Mouse (Mus musculus): ENCODE measurements around the gene Kctd11. TPM values are rescaled to one million over a fixed set of nuclear protein-coding genes. Genes with fewer than 3 reads are reported as not detected.

Gene Kctd11
- total RNA-seq, 1 experiment, result 5.4 TPM

GRCm38 (mm10) chr11:69878399-69878798 is 2.8 kb downstream of the Kctd11 start:
- H3K36me3 ChIP-seq (ENCODE audit: control insufficient read depth, insufficient read depth, low read length, poor library complexity, severe bottlenecking), result no peaks in the 10 kb centered on the region
- no peak for DNase-seq (ENCODE audit: low read depth, low spot score)
- in situ Hi-C loops (cut with MboI; ENCODE audit: low sequenced_read_pairs in 2 of 2, unreplicated experiment in 2 of 2), result loop anchor here in 1 of 2 experiments (10.0 kb wide), 1 partner anchor 74 kb away; the partner anchor contains the start of genes Fgf11 and Tmem102
- peaks cover 4 to 27% of the 10 kb centered on the region in 2 experiments; a peak in 3 of 4 replicates for H3K4me1 ChIP-seq (ENCODE audit: control insufficient read depth in 2 of 2, insufficient read depth in 2 of 2, low read length in 2 of 2, poor library complexity in 1 of 2)
- H3K9me3 ChIP-seq (ENCODE audit: control insufficient read depth, insufficient read depth, low read depth, low read length), result no peaks in the 10 kb centered on the region
- TF ChIP-seq MAFK (IDR thresholded peaks at IDR 0.05; ENCODE audit: insufficient read depth, low read depth, low read length) (no peak), ZNF384 (IDR thresholded peaks at IDR 0.05; ENCODE audit: low read depth, low read length) (no peak), CHD2 (IDR thresholded peaks at IDR 0.05; ENCODE audit: low read depth, low read length) (no peak), HCFC1 (IDR thresholded peaks at IDR 0.05; ENCODE audit: borderline replicate concordance, insufficient read depth, low read length) (no peak), ZC3H11A (IDR thresholded peaks at IDR 0.05; ENCODE audit: borderline replicate concordance, low read depth, low read length) (no peak)
- H3K9ac ChIP-seq (ENCODE audit: insufficient read depth, low read depth, low read length, poor library complexity, severe bottlenecking), result no peak overlapping the region
- no peak overlapping the region for H3K27ac ChIP-seq (ENCODE audit: insufficient read depth, low read depth, low read length, poor library complexity, severe bottlenecking)
- H3K4me3 ChIP-seq (ENCODE audit: insufficient read depth in 1 of 2, low read depth in 1 of 2, low read length in 2 of 2, poor library complexity in 1 of 2, severe bottlenecking in 1 of 2), result no peak overlapping the region

DNA sequence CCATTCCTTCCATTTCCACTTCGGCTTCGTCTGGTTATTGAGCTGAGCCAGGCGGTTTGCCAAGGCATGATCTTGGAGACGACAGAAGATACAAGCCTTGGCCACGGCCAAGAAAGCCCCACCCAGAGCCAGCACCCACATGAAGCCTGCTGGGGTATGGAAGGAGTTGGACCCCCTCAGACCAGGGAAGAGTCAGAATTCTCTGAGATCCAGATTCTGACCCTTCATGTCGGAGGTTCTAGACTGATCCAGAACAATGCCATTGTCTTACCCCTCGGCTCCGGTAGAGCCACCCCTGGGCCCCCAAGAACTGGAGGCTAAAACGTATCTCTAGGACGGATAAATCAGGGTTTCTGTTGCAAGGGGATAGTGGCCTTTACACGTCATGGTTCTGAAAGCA is 3.3 kb downstream of the Kctd11 start, which contains the start of gene Tmem95:
Gene Tmem95 (minus strand): TSS at position 141 of the 400 bp plus-strand sequence.
- H3K9ac ChIP-seq (ENCODE audit: insufficient read depth, low read depth, low read length, poor library complexity, severe bottlenecking), result peak within 1 kb of the TSS; percentile 56; the same call in 1 of the 2 replicates
- H3K9me3 ChIP-seq (ENCODE audit: control insufficient read depth, insufficient read depth, low read depth, low read length), result no peaks in the 10 kb centered on the region
- TF ChIP-seq ZC3H11A (IDR thresholded peaks at IDR 0.05; ENCODE audit: borderline replicate concordance, low read depth, low read length), result no peak
- TF ChIP-seq CHD2 (IDR thresholded peaks at IDR 0.05; ENCODE audit: low read depth, low read length), result no peak
- no peak for TF ChIP-seq HCFC1 (IDR thresholded peaks at IDR 0.05; ENCODE audit: borderline replicate concordance, insufficient read depth, low read length)
- TF ChIP-seq ZNF384 (IDR thresholded peaks at IDR 0.05; ENCODE audit: low read depth, low read length), result no peak
- TF ChIP-seq MAFK (IDR thresholded peaks at IDR 0.05; ENCODE audit: insufficient read depth, low read depth, low read length), result no peak
- peaks cover 4 to 27% of the 10 kb centered on the region in 2 experiments; a peak in 3 of 4 replicates for H3K4me1 ChIP-seq (ENCODE audit: control insufficient read depth in 2 of 2, insufficient read depth in 2 of 2, low read length in 2 of 2, poor library complexity in 1 of 2)
- peak within 1 kb of the TSS; percentile 22 to 26 for H3K4me3 ChIP-seq (ENCODE audit: insufficient read depth in 1 of 2, low read depth in 1 of 2, low read length in 2 of 2, poor library complexity in 1 of 2, severe bottlenecking in 1 of 2)
- in situ Hi-C loops (cut with MboI; ENCODE audit: low sequenced_read_pairs in 2 of 2, unreplicated experiment in 2 of 2), result loop anchor here in 1 of 2 experiments (10.0 kb wide), 1 partner anchor 73 kb away; the partner anchor contains the start of genes Fgf11 and Tmem102
- no peak for DNase-seq (ENCODE audit: low read depth, low spot score)
- no peaks in the 10 kb centered on the region for H3K36me3 ChIP-seq (ENCODE audit: control insufficient read depth, insufficient read depth, low read length, poor library complexity, severe bottlenecking)
- H3K27ac ChIP-seq (ENCODE audit: insufficient read depth, low read depth, low read length, poor library complexity, severe bottlenecking), result peak within 1 kb of the TSS; percentile 67; the same call in 1 of the 2 replicates

- in situ Hi-C loops (cut with MboI; ENCODE audit: low sequenced_read_pairs in 2 of 2, unreplicated experiment in 2 of 2), result loop anchor here in 1 of 2 experiments (10.0 kb wide), 1 partner anchor 72 kb away; the partner anchor contains the start of genes Fgf11 and Tmem102
- DNase-seq (ENCODE audit: low read depth, low spot score), result peak; percentile 97
- H3K4me1 ChIP-seq (ENCODE audit: control insufficient read depth in 2 of 2, insufficient read depth in 2 of 2, low read length in 2 of 2, poor library complexity in 1 of 2), result peaks cover 4 to 27% of the 10 kb centered on the region in 2 experiments; a peak in 3 of 4 replicates
- no peaks in the 10 kb centered on the region for H3K36me3 ChIP-seq (ENCODE audit: control insufficient read depth, insufficient read depth, low read length, poor library complexity, severe bottlenecking)
- TF ChIP-seq CHD2 (IDR thresholded peaks at IDR 0.05; ENCODE audit: low read depth, low read length) (no peak), MAFK (IDR thresholded peaks at IDR 0.05; ENCODE audit: insufficient read depth, low read depth, low read length) (no peak), ZC3H11A (IDR thresholded peaks at IDR 0.05; ENCODE audit: borderline replicate concordance, low read depth, low read length) (peak; percentile 59; the same call in 1 of the 2 replicates), ZNF384 (IDR thresholded peaks at IDR 0.05; ENCODE audit: low read depth, low read length) (no peak)
- peak overlapping the region; percentile 67; the same call in 1 of the 2 replicates for H3K27ac ChIP-seq (ENCODE audit: insufficient read depth, low read depth, low read length, poor library complexity, severe bottlenecking)
- peak overlapping the region; percentile 22 to 26 for H3K4me3 ChIP-seq (ENCODE audit: insufficient read depth in 1 of 2, low read depth in 1 of 2, low read length in 2 of 2, poor library complexity in 1 of 2, severe bottlenecking in 1 of 2)
- H3K9ac ChIP-seq (ENCODE audit: insufficient read depth, low read depth, low read length, poor library complexity, severe bottlenecking), result peak overlapping the region; percentile 56; the same call in 1 of the 2 replicates
- H3K9me3 ChIP-seq (ENCODE audit: control insufficient read depth, insufficient read depth, low read depth, low read length), result no peaks in the 10 kb centered on the region
Measured at GRCm38 (mm10) chr11:69876867-69877266, 4.3 kb downstream of the Kctd11 start.

GRCm38 (mm10) chr11:69876186-69876585 is 5.0 kb downstream of the Kctd11 start:
- H3K9ac ChIP-seq (ENCODE audit: insufficient read depth, low read depth, low read length, poor library complexity, severe bottlenecking), result no peak overlapping the region
- no peak for DNase-seq (ENCODE audit: low read depth, low spot score)
- no peaks in the 10 kb centered on the region for H3K9me3 ChIP-seq (ENCODE audit: control insufficient read depth, insufficient read depth, low read depth, low read length)
- no peaks in the 10 kb centered on the region for H3K36me3 ChIP-seq (ENCODE audit: control insufficient read depth, insufficient read depth, low read length, poor library complexity, severe bottlenecking)
- peaks cover 4 to 23% of the 10 kb centered on the region in 2 experiments; a peak in 3 of 4 replicates for H3K4me1 ChIP-seq (ENCODE audit: control insufficient read depth in 2 of 2, insufficient read depth in 2 of 2, low read length in 2 of 2, poor library complexity in 1 of 2)
- in situ Hi-C loops (cut with MboI; ENCODE audit: low sequenced_read_pairs in 2 of 2, unreplicated experiment in 2 of 2), result loop anchor here in 1 of 2 experiments (10.0 kb wide), 1 partner anchor 71 kb away; the partner anchor contains the start of genes Fgf11 and Tmem102
- no peak overlapping the region for H3K4me3 ChIP-seq (ENCODE audit: insufficient read depth in 1 of 2, low read depth in 1 of 2, low read length in 2 of 2, poor library complexity in 1 of 2, severe bottlenecking in 1 of 2)
- no peak for TF ChIP-seq ZNF384 (IDR thresholded peaks at IDR 0.05; ENCODE audit: low read depth, low read length)
- no peak overlapping the region for H3K27ac ChIP-seq (ENCODE audit: insufficient read depth, low read depth, low read length, poor library complexity, severe bottlenecking)

All from ES-E14 (cell line).